Mouse (Mus musculus) liver, postnatal 0 days (tissue): ENCODE results near the gene Alas2.

Experiments used
- CTCF ChIP-seq: sonication (generic); IDR thresholded peaks from 2 replicates; pipeline ENCODE4 v1.5.1; 2016; ENCODE audit warnings: antibody characterized with exemption, low read depth
- EP300 ChIP-seq: IDR thresholded peaks from 2 replicates; pipeline ENCODE4 v1.6.1; 2016; ENCODE audit warnings: antibody characterized with exemption, low read depth, mild to moderate bottlenecking

DNA sequence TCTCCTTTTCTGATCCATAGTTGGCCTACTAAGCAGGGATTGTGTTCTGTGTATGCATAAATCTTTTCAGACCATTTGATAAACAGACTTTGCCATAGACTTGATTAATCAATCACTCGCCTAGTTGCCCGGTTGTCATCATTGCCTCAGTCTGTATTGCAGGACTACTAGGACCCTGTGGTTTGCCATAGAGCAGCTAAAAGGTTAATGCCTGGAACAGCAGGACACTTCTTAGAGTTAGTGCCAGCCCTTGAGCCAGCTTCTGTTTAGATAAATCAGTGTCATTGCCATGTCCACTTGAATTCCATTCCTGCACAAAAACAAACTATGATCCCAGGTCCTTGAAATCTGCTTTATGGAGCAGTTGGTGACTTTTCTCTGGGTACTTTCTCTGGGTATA is 51.7 kb downstream of the Alas2 start:
- TF ChIP-seq CTCF (no peak), EP300 (no peak)
